Mouse (Mus musculus) ES-E14 (cell line): Measurements from ENCODE around the gene Tnnt1. TPM values are rescaled to one million over a fixed set of nuclear protein-coding genes. Genes with fewer than 3 reads are reported as not detected.

Source experiments
- DNase-seq: peaks from one replicate; pipeline ENCODE4 v3.0.0-alpha.2; 2013; ENCODE audit warnings: low read depth, low spot score
- H3K27ac ChIP-seq: 2 replicates; pipeline ENCODE4 v1.5.1; 2012; ENCODE audit warnings: low read depth, mild to moderate bottlenecking, low read length, moderate library complexity, mixed read lengths; ENCODE audit not compliant: poor library complexity, insufficient read depth, severe bottlenecking
- H3K36me3 ChIP-seq: 2 replicates; pipeline ENCODE4 v1.6.1; 2012; ENCODE audit warnings: mild to moderate bottlenecking, low read length, moderate library complexity, mixed read lengths; ENCODE audit not compliant: control insufficient read depth, poor library complexity, insufficient read depth, severe bottlenecking
- H3K4me1 ChIP-seq, 2 experiments: fragments of 150-350 bp in 1 of 2; sonication (generic) in 1 of 2; 2 replicates each; pipeline ENCODE4 v1.6.1; 2012; ENCODE audit warnings: low read length in 2 of 2, mild to moderate bottlenecking in 1 of 2, mixed read lengths in 1 of 2; ENCODE audit not compliant: control insufficient read depth in 2 of 2, insufficient read depth in 2 of 2, poor library complexity in 1 of 2
- H3K4me3 ChIP-seq, 2 experiments: fragments of 150-350 bp in 1 of 2; sonication (generic) in 1 of 2; 2 replicates each; pipeline ENCODE4 v1.5.1; 2012; ENCODE audit warnings: low read length in 2 of 2, low read depth in 1 of 2, mild to moderate bottlenecking in 1 of 2, mixed read lengths in 1 of 2; ENCODE audit not compliant: insufficient read depth in 1 of 2, poor library complexity in 1 of 2, severe bottlenecking in 1 of 2
- H3K9ac ChIP-seq: 2 replicates; pipeline ENCODE4 v1.6.1; 2012; ENCODE audit warnings: low read depth, mild to moderate bottlenecking, low read length, mixed read lengths; ENCODE audit not compliant: poor library complexity, insufficient read depth, severe bottlenecking
- H3K9me3 ChIP-seq: fragments of 150-350 bp; sonication (generic); 2 replicates; pipeline ENCODE4 v1.6.1; 2012; ENCODE audit warnings: low read depth, mild to moderate bottlenecking, low read length; ENCODE audit not compliant: control insufficient read depth, insufficient read depth
- CHD2 ChIP-seq: IDR thresholded peaks from 2 replicates; pipeline ENCODE4 v1.6.1; 2014; ENCODE audit warnings: mild to moderate bottlenecking, low read depth, low read length, inconsistent platforms
- HCFC1 ChIP-seq: IDR thresholded peaks from 2 replicates; pipeline ENCODE4 v1.6.1; 2012; ENCODE audit warnings: low read length, inconsistent platforms, borderline replicate concordance; ENCODE audit not compliant: insufficient read depth
- MAFK ChIP-seq: IDR thresholded peaks from 2 replicates; pipeline ENCODE4 v1.6.1; 2014; ENCODE audit warnings: mild to moderate bottlenecking, low read depth, low read length, inconsistent platforms; ENCODE audit not compliant: insufficient read depth
- ZC3H11A ChIP-seq: IDR thresholded peaks from 2 replicates; pipeline ENCODE4 v1.6.1; 2012; ENCODE audit warnings: low read depth, mild to moderate bottlenecking, inconsistent platforms, low read length, borderline replicate concordance
- ZNF384 ChIP-seq: IDR thresholded peaks from 2 replicates; pipeline ENCODE4 v1.6.1; 2012; ENCODE audit warnings: low read depth, low read length, inconsistent platforms
- in situ Hi-C, 2 experiments: fragments of 600-800 bp; cut with MboI; formaldehyde crosslinking; loops; one replicate each; pipeline ENCODE4 v1.15.1; 2025; ENCODE audit warnings: low sequenced_read_pairs in 2 of 2, inconsistent platforms in 1 of 2; ENCODE audit not compliant: unreplicated experiment in 2 of 2
- total RNA-seq: library from RNA; depleted of rRNA; stranded (reverse); fragments of 300-350 nt; gene quantifications from 2 replicates; pipeline ENCODE4 v1.2.3, GENCODE M21; 2012

Gene Tnnt1
- total RNA-seq, 1 experiment, result 8.4 TPM

GRCm38 (mm10) chr7:4479674-4480073, 36.5 kb downstream of the Tnnt1 start:
- Histone ChIP-seq H3K4me3 (no peak overlapping the region), H3K9ac (no peak overlapping the region)
- in situ Hi-C loops, result no loop called here

GRCm38 (mm10) chr7:4478796-4479291, 37.3 kb downstream of the Tnnt1 start:
- Histone ChIP-seq H3K9ac (peak overlapping the region; percentile 50; the same call in 1 of the 2 replicates), H3K9me3 (no peaks in the 10 kb centered on the region), H3K4me1 (peaks cover 1 to 5% of the 10 kb centered on the region in 2 experiments; a peak in 2 of 4 replicates), H3K36me3 (peaks cover 5% of the 10 kb centered on the region; the same call in 1 of the 2 replicates), H3K27ac (no peak overlapping the region), H3K4me3 (peak overlapping the region; percentile 69 to 85)
- no peak for DNase-seq
- TF ChIP-seq ZC3H11A (no peak), ZNF384 (no peak), MAFK (no peak), HCFC1 (no peak), CHD2 (no peak)
- in situ Hi-C loops, result no loop called here

More at GRCm38 (mm10) chr7:4479674-4480073, 36.5 kb downstream of the Tnnt1 start:
- Histone ChIP-seq H3K9me3 (no peaks in the 10 kb centered on the region), H3K36me3 (peaks cover 10% of the 10 kb centered on the region; the same call in 1 of the 2 replicates), H3K4me1 (peaks cover 1 to 5% of the 10 kb centered on the region in 2 experiments; a peak in 2 of 4 replicates), H3K27ac (no peak overlapping the region)
- DNase-seq, result peak; percentile 47
- no peak for TF ChIP-seq CHD2
- TF ChIP-seq ZC3H11A, result peak; percentile 18; the same call in 1 of the 2 replicates
- TF ChIP-seq MAFK, result no peak
- TF ChIP-seq ZNF384, result no peak
- no peak for TF ChIP-seq HCFC1

- in situ Hi-C loops, result no loop called here
- H3K9ac ChIP-seq, result peak overlapping the region; percentile 66; the same call in 1 of the 2 replicates
- H3K36me3 ChIP-seq, result peaks cover 5% of the 10 kb centered on the region; the same call in 1 of the 2 replicates
- peaks cover 1 to 5% of the 10 kb centered on the region in 2 experiments; a peak in 2 of 4 replicates for H3K4me1 ChIP-seq
- H3K27ac ChIP-seq, result peak overlapping the region; percentile 59; the same call in 1 of the 2 replicates
- H3K4me3 ChIP-seq, result peak overlapping the region; percentile 80 to 85
- no peaks in the 10 kb centered on the region for H3K9me3 ChIP-seq
- peak; percentile 87 for DNase-seq
- TF ChIP-seq HCFC1 (0 out of 2 replicates have a peak, but pooled peaks have one; percentile 16), CHD2 (peak; percentile 59; the same call in 1 of the 2 replicates), ZC3H11A (no peak), ZNF384 (no peak), MAFK (no peak)
Measured at GRCm38 (mm10) chr7:4478021-4478795, 38.0 kb downstream of the Tnnt1 start.

GRCm38 (mm10) chr7:4473940-4474339, 42.2 kb downstream of the Tnnt1 start:
- Histone ChIP-seq H3K27ac (no peak overlapping the region), H3K9ac (no peak overlapping the region), H3K36me3 (no peaks in the 10 kb centered on the region), H3K4me3 (peak overlapping the region; percentile 14 to 37; a peak in 2 of 4 replicates), H3K4me1 (peaks cover 1 to 4% of the 10 kb centered on the region in 2 experiments; a peak in 1 of 4 replicates), H3K9me3 (no peaks in the 10 kb centered on the region)
- in situ Hi-C loops, result no loop called here
- TF ChIP-seq MAFK (no peak), ZNF384 (no peak), CHD2 (no peak), ZC3H11A (no peak)
- DNase-seq, result no peak
